Mouse (Mus musculus) MEL (cell line): ENCODE measurements around the gene Upk3b.

ENCODE experiments used
- GATA1 ChIP-seq: IDR thresholded peaks from 2 replicates; pipeline ENCODE4 v1.6.1; 2011; ENCODE audit warnings: low read depth, low read length, improper control_type of control experiment
- MAX ChIP-seq: IDR thresholded peaks from 2 replicates; pipeline ENCODE4 v1.6.1; 2011; ENCODE audit warnings: low read length, improper control_type of control experiment
- POLR2A ChIP-seq, 2 experiments: IDR thresholded peaks; 2 replicates each; pipeline ENCODE4 v1.6.1; 2011 to 2012; ENCODE audit warnings: low read length in 2 of 2, mild to moderate bottlenecking in 2 of 2, control low read depth in 1 of 2, improper control_type of control experiment in 1 of 2, low read depth in 1 of 2, moderate library complexity in 1 of 2; ENCODE audit not compliant: control insufficient read depth in 1 of 2, insufficient read depth in 1 of 2, poor library complexity in 1 of 2

- TF ChIP-seq MAX (no peak), POLR2A (IDR thresholded peaks at IDR 0.05; ENCODE audit: control insufficient read depth in 1 of 2, insufficient read depth in 1 of 2, low read depth in 1 of 2, low read length in 2 of 2, poor library complexity in 1 of 2) (no peak), GATA1 (no peak)
These were observed 53.6 kb downstream of the Upk3b start for GRCm38 (mm10) chr5:136091927-136092326.
